Mouse (Mus musculus): ENCODE results near the gene Vps35l. TPM values are rescaled to one million over a fixed set of nuclear protein-coding genes. Genes with fewer than 3 reads are reported as not detected.

Gene Vps35l
- total RNA-seq, 2 experiments from 2014 or later: 49.5 to 51.6 TPM

- no peak for ATAC-seq (ENCODE audit: poor library complexity, severe bottlenecking)
Measured at GRCm38 (mm10) chr7:118773027-118773426, 33.0 kb downstream of the Vps35l start.

GRCm38 (mm10) chr7:118775991-118776390 is 36.0 kb downstream of the Vps35l start:
- ATAC-seq (ENCODE audit: poor library complexity, severe bottlenecking): no peak

GRCm38 (mm10) chr7:118776491-118776890 is 36.5 kb downstream of the Vps35l start:
- ATAC-seq (ENCODE audit: poor library complexity, severe bottlenecking): no peak

- ATAC-seq (ENCODE audit: poor library complexity, severe bottlenecking): no peak
Measured at GRCm38 (mm10) chr7:118777598-118778394, 37.8 kb downstream of the Vps35l start.

GRCm38 (mm10) chr7:118778561-118778960 is 38.5 kb downstream of the Vps35l start:
- no peak for ATAC-seq (ENCODE audit: poor library complexity, severe bottlenecking)

GRCm38 (mm10) chr7:118783305-118784001 is 43.4 kb downstream of the Vps35l start:
- ATAC-seq (ENCODE audit: poor library complexity, severe bottlenecking): no peak

- no peak for ATAC-seq (ENCODE audit: poor library complexity, severe bottlenecking)
Measured at GRCm38 (mm10) chr7:118786091-118786490, 46.1 kb downstream of the Vps35l start.

GRCm38 (mm10) chr7:118787326-118787725 is 47.3 kb downstream of the Vps35l start:
- no peak for ATAC-seq (ENCODE audit: poor library complexity, severe bottlenecking)

- no peak for ATAC-seq (ENCODE audit: poor library complexity, severe bottlenecking)
Measured at GRCm38 (mm10) chr7:118788481-118788880, 48.5 kb downstream of the Vps35l start.

- ATAC-seq (ENCODE audit: poor library complexity, severe bottlenecking): no peak
Measured at GRCm38 (mm10) chr7:118790292-118790691, 50.3 kb downstream of the Vps35l start.

GRCm38 (mm10) chr7:118793899-118794298 is 53.9 kb downstream of the Vps35l start:
- ATAC-seq (ENCODE audit: poor library complexity, severe bottlenecking): no peak

GRCm38 (mm10) chr7:118795779-118796178 is 55.8 kb downstream of the Vps35l start:
- no peak for ATAC-seq (ENCODE audit: poor library complexity, severe bottlenecking)

- ATAC-seq (ENCODE audit: poor library complexity, severe bottlenecking): no peak
Measured at GRCm38 (mm10) chr7:118796838-118797237, 56.8 kb downstream of the Vps35l start.

- ATAC-seq (ENCODE audit: poor library complexity, severe bottlenecking): no peak
Measured at GRCm38 (mm10) chr7:118797600-118797999, 57.6 kb downstream of the Vps35l start.

GRCm38 (mm10) chr7:118798105-118798570 is 58.1 kb downstream of the Vps35l start:
- peak; percentile 73 for ATAC-seq (ENCODE audit: poor library complexity, severe bottlenecking)

GRCm38 (mm10) chr7:118800112-118800734 is 60.2 kb downstream of the Vps35l start:
- ATAC-seq (ENCODE audit: poor library complexity, severe bottlenecking): peak; percentile 66

- no peak for ATAC-seq (ENCODE audit: poor library complexity, severe bottlenecking)
Measured at GRCm38 (mm10) chr7:118801791-118802190, 61.8 kb downstream of the Vps35l start.

- no peak for ATAC-seq (ENCODE audit: poor library complexity, severe bottlenecking)
Measured at GRCm38 (mm10) chr7:118803425-118803824, 63.4 kb downstream of the Vps35l start.

GRCm38 (mm10) chr7:118806631-118807411 is 66.8 kb downstream of the Vps35l start:
- no peak for ATAC-seq (ENCODE audit: poor library complexity, severe bottlenecking)

GRCm38 (mm10) chr7:118807899-118808298 is 67.9 kb downstream of the Vps35l start:
- no peak for ATAC-seq (ENCODE audit: poor library complexity, severe bottlenecking)
